Mouse (Mus musculus) naive thymus-derived CD4-positive, alpha-beta T cell, adult 2 months (primary cell): ENCODE results near the gene Gpbp1l1.

Source experiments
- DNase-seq: peaks from one replicate; pipeline ENCODE4 v3.0.0-alpha.2; 2011; ENCODE audit warnings: low read depth

The Gpbp1l1 gene

GRCm38 (mm10) chr4:116638821-116639220 is 81.4 kb downstream of the Gpbp1l1 start:
- DNase-seq: no peak

GRCm38 (mm10) chr4:116642071-116642470 is 84.6 kb downstream of the Gpbp1l1 start:
- DNase-seq: no peak
